Mouse (Mus musculus): ENCODE data around the gene Zc3h6.
"Not testable (repeated sequence)": the region's sequence is repeated elsewhere in the genome, so short reads cannot be mapped to it uniquely, and the experiment has no call there.

Zc3h6 gene

GRCm38 (mm10) chr2:128966641-128967580 is at the start of gene Zc3h6:
Gene Zc3h6, plus strand, starts transcription at chr2:128967402.
- peak; percentile 98 for DNase-seq (ENCODE audit: low spot score)

DNA sequence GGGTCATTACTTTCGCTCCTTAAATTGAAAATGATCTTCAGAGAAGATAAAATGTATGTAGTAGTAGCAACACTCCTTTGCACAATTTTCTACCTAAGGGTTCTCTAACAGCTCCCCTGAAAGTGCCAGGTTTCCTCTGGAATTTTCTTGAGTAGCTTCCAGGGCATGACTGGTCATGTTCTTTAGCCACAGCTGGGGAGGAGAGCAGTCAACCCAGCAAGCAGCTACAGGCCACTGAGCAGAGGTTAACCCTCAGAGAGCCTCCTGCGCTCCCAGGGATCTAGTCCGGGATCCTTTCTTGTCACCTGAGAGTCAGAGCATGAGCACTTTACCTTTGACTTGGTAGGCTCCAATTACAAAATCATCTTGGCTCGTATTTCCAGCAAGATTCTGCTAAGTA is 42.4 kb upstream of the Zc3h6 start:
- no peak for DNase-seq (ENCODE audit: low spot score)

DNA sequence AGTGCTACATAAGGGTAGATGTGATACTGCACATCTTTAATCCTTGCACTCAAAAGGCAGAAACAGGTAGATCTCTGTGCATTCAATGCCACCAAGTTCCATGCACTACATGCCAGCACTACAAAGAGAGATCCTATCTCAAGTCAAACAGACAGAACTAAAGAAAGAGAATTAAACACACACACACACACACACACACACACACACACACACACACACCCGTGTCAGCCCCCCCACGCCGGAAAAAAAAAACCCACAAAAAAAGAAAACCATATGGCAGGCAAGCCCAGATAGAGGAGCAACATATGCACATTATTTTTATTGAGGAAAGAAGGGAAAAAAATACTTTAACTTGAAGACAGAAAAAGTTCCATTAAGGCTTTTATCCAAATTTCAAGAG is 38.8 kb upstream of the Zc3h6 start:
- DNase-seq (ENCODE audit: low spot score) = no peak

DNA sequence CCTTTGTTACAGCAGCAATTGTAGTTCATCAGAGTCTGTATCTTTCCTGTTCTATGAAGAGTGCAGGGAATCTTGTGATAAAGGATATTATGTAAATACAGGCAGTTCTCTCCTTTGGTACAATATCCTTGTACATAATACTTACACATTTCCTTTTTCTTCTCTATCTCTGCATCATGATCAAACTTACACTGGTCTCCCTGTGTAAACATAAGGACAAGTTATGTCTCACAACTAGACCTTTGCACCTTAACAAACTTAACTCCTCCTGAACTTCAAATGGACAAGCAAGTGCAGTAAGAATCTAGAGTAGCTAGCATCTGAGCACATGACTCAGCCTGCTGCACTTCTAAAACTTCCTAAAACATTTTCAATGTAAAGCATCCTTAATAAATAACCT is 36.5 kb upstream of the Zc3h6 start:
- no peak for DNase-seq (ENCODE audit: low spot score)

DNA sequence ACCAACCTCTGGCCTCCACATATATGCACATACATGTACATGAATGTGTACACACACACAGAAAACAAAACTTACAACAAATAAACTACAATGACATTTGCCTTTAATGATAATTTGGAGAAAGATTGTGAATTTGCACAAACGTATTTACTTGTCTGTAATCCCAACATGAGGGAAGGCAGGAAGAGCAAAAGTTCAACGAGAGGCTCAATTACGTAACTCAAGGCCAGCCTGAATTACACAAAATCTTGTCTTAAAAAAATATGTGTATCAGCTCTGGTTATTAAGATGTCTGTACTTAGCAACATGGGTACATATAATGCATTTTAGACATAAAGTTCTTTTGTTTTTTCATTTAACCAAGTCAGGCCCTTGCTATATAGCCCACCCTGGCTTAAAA is 30.9 kb upstream of the Zc3h6 start:
- no peak for DNase-seq (ENCODE audit: low spot score)

- peak; percentile 85 for DNase-seq (ENCODE audit: low spot score)
Measured at GRCm38 (mm10) chr2:128943538-128944528, 23.4 kb upstream of the Zc3h6 start, which contains the start of gene Zc3h8. Gene Zc3h8, minus strand, starts transcription at chr2:128944077.

- no peak for DNase-seq (ENCODE audit: low spot score)
Measured at GRCm38 (mm10) chr2:128947962-128948588, 19.1 kb upstream of the Zc3h6 start.

GRCm38 (mm10) chr2:128954186-128954585 is 13.0 kb upstream of the Zc3h6 start:
- no peak for DNase-seq (ENCODE audit: low spot score)

GRCm38 (mm10) chr2:128965505-128966105 is 1.6 kb upstream of the Zc3h6 start:
- DNase-seq (ENCODE audit: low spot score) = no peak

DNA sequence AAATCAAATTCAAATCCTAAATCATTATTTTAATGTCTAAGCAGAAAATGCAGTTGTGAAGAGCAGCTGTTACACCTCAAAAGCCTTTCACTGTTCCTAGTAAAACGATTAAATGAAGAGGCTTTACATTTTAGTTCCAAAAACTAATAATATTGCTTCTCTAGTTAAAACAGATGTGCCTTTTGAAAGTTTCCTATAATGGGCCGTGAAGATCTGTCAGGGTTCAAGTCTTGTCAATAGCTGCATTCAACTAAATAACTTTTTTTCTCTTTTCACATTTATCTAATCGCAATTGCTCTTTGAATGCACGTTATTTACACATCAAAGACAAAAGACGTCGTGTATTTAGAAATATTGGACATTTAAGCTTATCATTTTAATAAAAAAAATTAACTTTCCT is 966 bp upstream of the Zc3h6 start:
- DNase-seq (ENCODE audit: low spot score) = no peak

- peak; percentile 77 for DNase-seq (ENCODE audit: low spot score)
Measured at GRCm38 (mm10) chr2:128967661-128968441, 649 bp downstream of the Zc3h6 start, which contains the start of gene Gm10762. Gene Gm10762, minus strand, starts transcription at chr2:128967725.

DNA sequence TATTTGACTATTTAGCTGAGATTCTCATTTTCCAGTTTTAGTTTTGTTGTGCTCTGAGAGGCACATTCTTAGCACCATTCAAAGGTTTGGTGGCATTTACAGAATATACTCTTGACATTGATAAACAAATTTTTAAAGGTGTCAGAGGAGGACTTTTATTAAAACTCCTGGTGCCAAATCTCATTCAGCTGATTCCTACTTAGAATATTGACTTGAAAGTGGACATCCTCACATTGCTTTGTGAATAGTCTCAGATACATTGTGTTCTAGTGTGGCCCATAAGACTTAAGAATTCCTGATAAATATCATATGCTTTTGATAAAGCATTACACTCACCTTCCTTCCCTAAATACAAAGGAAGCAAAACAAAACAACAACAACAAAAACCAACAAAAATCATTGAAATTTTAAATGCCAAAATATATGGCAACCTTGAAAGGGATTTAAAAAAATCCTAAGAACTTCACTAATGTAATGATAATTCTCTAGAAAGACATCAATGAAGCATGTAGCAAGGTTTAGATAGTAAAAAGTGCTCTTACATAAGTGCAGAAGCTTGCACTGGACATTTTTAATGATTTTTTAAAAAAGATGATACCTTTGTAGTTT is 1.4 kb downstream of the Zc3h6 start:
- no peak for DNase-seq (ENCODE audit: low spot score)

DNA sequence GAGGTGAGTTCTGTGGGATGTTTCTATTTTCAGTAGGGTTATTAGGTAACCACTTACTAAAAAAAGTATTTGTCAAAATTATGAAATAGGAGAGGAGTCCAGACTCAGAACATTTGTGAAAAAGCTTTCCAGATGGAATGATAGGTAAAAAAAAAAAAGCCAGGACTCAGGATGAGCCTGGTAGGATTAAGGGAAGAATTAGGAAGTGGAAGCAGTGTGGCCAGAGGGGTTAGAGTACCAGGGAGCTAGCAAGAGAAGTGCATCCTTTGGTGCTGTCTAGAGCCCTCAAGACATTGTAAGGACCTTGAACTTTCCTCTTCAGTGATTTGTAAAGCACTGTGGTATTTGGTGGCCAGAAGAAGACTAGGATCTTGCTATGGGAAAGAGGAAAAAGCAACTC is 5.1 kb downstream of the Zc3h6 start:
- no peak for DNase-seq (ENCODE audit: low spot score)

DNA sequence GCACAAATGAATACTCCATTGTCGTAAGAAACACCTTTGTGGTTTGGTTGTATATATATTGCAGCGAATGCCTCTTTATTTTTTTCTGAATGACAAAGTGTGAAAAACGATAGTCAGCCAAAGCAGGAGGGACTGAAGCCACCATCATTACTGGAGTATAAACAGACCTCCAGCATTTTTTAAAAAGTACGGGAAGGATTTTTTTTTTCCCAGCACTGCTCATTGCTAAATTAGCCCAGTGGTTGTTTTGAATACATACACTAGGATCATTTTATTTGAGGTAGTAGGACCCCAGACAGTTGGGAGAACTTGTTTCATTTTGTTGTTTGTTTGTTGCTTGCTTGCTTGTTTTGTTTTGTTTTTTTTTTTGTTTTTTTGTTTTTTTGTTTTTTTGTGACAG is 8.4 kb downstream of the Zc3h6 start:
- DNase-seq (ENCODE audit: low spot score) = no peak

- DNase-seq (ENCODE audit: low spot score) = no peak
Measured at GRCm38 (mm10) chr2:128984746-128985145, 17.5 kb downstream of the Zc3h6 start.

DNA sequence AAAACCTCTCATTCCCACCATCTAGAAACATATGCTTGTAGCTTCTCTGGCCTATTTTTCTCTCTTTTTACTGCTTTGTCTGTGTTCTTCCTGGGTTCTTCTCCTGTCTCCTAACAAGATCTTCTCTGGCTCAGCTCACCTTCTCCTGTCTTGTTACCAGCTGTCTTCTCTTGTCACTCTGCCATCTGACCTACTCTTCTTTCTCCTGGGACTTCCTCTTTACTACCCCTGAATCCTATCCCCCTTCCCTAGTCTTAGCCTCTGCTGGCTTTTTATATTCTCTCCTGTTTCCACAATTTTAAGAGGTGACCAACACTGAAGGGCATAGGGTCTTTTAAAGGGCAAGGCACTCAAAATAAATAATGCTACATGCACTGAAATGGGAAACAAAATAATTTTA is 37.7 kb downstream of the Zc3h6 start:
- no peak for DNase-seq (ENCODE audit: low spot score)

GRCm38 (mm10) chr2:129006194-129006749 is 39.1 kb downstream of the Zc3h6 start:
- no peak for DNase-seq (ENCODE audit: low spot score)

- DNase-seq (ENCODE audit: low spot score) = not testable (repeated sequence)
Measured at GRCm38 (mm10) chr2:129008867-129009266, 41.7 kb downstream of the Zc3h6 start.

DNA sequence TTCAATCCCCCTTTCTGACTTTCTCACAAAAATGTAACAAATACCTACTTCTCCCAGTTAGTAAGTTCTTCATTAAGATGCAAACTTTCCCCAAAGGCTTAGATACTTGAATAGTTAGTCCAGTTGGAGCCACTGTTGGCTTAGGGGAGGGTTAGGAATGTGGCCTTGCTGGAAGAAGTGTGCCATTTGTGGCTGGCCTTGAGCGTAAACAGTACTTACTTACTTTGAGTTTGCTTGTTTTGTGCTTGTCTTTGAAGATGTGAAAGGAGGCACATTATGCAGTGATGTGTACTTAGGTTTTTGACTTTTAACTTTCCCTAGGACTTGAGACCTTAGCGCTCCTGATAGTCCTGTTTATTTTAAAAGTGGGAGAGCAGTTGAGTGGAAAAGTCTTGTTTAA is 52.9 kb downstream of the Zc3h6 start:
- DNase-seq (ENCODE audit: low spot score) = no peak

- no peak for DNase-seq (ENCODE audit: low spot score)
Measured at GRCm38 (mm10) chr2:129024820-129025219, 57.6 kb downstream of the Zc3h6 start.

Measured in ovary, postnatal 10 days (tissue).